Mouse (Mus musculus) T-helper 1 cell (primary cell): Measurements from ENCODE around the gene Eif4enif1.
"Not testable (repeated sequence)": the region's sequence is repeated elsewhere in the genome, so short reads cannot be mapped to it uniquely, and the experiment has no call there.

Experiments used
- in situ Hi-C: fragments of 300-600 bp; cut with MboI, MseI; formaldehyde crosslinking; loops from one replicate; pipeline ENCODE4 v1.15.1; 2025; ENCODE audit warnings: high pct_unique_total_duplicates

Eif4enif1 gene

GRCm38 (mm10) chr11:3181250-3181649, 20.9 kb upstream of the Eif4enif1 start:
- in situ Hi-C loops: not testable (repeated sequence)

DNA sequence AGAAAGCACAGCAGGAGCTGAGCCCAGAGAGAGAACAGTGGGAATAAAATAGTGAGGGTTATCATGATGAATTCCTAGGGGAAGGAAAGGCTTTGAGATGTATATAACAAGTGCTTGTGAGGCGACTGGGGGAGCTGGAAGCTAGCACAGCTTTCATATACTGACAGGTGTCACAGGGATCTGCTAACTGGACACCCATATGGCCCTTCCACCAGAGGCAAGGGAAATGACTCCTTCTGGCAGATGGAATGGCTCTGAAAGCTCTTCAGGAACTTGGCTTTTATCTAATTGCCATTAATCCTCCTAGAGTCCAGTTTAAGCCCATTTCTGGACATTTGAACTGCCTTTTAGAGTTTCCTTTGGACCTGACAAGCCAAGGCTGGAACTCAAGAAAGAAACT, 20.2 kb upstream of the Eif4enif1 start:
- in situ Hi-C loops: not testable (repeated sequence)

DNA sequence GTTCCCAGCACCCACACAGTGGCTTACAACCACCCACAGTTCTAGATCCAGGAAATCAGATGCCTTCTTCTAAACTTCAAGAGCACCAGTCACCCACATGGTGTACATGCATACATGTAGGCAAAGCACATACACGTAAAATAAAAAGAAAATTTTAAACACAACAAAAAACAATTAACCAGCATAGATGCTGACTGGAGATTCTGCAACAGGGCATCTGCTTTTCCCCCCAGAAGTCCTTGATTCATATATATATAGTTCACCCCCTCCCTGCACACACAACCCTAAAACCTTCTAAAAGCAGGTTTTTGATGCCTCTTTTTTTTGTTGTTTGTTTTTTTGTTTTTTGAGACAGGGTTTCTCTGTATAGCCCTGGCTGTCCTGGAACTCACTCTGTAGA, 19.5 kb upstream of the Eif4enif1 start:
- in situ Hi-C loops: not testable (repeated sequence)

GRCm38 (mm10) chr11:3193363-3193762, 8.8 kb upstream of the Eif4enif1 start, which contains the start of gene Sfi1:
Gene Sfi1, minus strand, starts transcription at chr11:3193463.
- in situ Hi-C loops: loop anchor here (5.0 kb wide), 1 partner anchor 111 kb away; no protein-coding TSS in a partner anchor

DNA sequence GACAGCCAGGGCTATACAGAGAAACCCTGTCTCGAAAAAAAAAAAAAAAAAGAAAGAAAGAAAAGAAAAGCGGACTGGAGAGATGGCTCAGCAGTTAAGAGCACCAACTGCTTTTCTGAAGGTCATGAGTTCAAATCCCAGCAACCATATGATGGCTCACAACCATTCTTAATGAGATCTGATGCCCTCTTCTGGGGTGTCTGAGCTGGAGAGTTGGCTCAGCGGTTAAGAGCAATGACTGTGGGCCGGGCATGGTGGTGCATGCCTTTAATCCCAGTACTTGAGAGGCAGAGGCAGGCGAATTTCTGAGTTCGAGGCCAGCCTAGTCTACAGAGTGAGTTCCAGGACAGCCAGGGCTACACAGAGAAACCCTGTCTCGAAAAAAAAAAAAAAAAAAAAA, 1.6 kb upstream of the Eif4enif1 start:
- in situ Hi-C loops: loop anchor here (10.0 kb wide), 1 partner anchor 694 kb away; the partner anchor contains the start of genes 4921536K21Rik and Dusp18

DNA sequence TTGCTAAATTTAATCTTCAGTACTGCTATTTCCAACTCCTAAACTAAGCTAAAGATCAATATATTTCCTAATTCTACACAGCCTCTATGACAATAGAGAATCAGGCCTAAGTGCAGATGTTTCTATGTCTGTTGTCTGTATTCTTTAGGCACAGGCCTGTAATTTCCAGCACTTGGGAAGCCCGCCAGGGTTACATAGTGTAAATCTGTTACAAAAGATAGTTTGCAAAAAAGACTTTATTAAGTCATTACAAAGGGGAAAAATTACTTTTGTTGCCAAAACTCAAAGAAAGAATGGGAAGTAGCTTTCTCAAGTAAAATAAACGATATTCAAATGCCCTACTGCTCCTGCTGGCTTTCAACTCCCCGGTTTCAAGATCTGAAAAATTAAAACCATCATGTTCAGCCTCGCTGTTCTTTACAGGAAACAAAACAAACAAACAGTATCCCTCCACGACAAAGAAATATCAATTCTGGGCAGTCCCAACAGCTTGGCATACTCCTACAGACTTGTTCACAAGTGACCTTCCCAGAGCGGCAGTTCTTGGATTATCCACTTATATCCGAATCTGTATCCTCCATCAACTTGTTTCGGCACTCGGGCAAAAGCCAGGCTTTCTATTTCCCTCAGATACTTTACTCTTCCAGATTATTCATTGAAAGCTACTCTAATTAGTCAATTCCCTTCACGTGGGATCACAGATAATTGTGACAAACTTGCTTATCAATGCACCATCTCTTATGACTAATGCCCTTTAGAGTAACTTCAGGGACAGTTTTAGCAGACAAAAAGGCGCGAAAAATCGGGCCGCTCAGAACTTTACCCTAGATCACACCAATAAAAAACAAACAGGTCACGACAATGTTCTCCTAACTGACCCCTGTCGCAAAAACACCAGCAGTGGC, 614 bp upstream of the Eif4enif1 start:
- in situ Hi-C loops: loop anchor here (10.0 kb wide), 1 partner anchor 693 kb away; the partner anchor contains the start of genes 4921536K21Rik and Dusp18

DNA sequence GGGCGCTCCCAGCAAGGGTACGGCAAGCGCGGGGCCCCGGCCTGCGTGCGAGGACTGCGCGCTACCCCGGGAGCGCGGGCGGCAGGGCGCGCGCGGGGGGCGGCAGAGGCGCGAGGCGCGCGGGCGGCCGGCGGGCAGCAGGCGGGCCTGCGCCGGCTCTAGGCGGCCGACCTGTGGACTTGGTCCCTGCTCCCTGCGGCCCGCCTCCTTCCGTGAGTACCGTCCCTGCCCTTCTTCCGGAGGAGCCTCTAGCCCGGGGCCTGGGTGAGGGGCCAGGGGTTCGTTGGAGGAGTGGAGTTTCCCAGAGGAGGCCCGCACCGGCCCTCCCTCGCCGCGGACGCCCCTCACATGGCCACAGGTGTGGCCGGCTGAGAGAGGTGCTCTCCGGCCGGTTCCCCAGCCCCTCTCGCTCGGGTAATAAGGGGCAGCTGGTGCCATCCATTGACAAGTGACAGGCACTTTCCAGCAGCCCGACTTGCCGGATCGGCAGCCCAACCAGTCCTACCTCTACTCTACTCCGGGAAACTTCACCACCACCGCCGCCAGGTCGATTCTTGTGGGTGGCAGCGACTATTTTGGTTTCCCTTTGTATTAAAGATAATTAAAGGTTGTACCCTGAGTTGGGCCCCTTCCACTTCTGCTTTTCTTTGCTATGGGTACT, 719 bp downstream of the Eif4enif1 start:
- in situ Hi-C loops: loop anchor here (10.0 kb wide), 1 partner anchor 692 kb away; the partner anchor contains the start of genes 4921536K21Rik and Dusp18

DNA sequence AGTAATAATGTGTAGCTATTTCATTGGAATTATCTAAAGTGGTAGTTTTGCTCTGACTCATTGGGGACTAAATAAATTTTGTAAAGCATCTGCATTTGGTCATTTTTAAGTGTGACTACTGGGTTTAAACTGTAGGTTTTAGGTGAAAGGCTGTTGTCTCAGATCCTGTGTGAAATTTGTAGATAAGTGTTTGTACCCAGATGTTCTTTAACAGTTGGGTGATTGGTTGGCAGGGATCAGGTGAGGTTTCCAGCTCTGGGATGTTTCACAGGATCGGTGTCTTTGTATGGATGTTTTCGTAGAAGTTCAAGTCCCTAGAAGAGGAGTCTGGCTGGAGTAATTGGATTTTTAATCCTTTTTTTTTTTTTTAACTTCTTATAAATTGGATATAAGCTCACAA, 1.6 kb downstream of the Eif4enif1 start:
- in situ Hi-C loops: loop anchor here (10.0 kb wide), 1 partner anchor 691 kb away; the partner anchor contains the start of genes 4921536K21Rik and Dusp18

DNA sequence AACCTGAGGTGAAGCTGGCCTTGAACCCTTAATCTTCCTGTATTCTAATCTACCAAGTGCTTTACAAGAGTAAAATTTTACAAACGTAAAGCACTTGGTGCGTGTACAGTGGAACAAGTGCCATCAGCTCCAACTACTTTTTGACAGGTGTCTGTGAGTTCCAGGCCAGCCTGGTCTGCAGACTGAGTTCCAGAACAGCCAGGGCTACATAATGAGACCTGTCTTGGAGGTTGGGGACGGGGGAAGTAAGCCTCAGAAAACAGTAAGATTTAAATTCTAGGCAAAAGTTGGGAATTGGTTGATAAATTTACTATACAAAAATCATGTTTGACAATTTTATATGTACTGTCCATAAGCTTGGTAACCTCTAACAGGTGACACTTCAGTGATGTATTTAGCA, 3.0 kb downstream of the Eif4enif1 start:
- in situ Hi-C loops: loop anchor here (10.0 kb wide), 1 partner anchor 690 kb away; the partner anchor contains the start of genes 4921536K21Rik and Dusp18

DNA sequence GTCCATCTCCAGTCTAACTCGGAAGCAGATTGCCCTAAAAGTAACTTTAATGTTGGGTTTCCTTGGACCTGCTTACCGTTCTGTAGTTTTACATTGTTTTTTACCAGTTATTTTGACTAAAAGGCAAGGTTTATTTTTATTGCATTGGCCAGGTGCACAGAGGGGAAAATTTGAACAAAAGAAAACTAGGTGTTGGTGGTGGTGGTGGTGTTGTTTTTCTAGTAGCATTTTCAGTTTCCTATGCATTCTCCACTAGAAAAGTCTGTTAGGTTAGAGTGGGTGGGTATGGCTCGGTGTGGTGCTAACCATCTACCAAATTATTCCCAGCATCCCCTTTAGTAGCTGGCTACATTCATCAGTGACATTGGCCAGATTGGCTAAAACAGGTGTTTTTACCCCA, 4.6 kb downstream of the Eif4enif1 start:
- in situ Hi-C loops: loop anchor here (10.0 kb wide), 1 partner anchor 688 kb away; the partner anchor contains the start of genes 4921536K21Rik and Dusp18

DNA sequence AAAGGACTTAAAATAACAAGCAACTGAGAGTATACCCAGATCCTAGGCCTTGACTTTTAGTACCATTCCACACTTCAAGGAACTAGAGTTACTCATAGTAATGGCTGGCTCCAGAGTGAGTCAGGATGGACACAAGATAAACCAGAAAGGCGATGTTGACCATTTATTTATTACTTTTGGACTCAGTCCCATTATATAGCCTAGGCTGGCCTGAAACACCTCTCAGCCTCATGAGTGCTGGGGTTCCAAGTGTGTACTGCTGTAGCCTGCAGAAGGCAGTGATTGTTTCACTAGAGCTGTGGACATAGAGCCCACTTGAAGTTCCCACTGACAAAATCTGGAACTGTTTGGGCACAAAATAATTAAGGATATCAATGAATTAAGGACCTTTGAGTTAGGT, 10.3 kb downstream of the Eif4enif1 start:
- in situ Hi-C loops: loop anchor here (5.0 kb wide), 1 partner anchor 35 kb away; no protein-coding TSS in a partner anchor

DNA sequence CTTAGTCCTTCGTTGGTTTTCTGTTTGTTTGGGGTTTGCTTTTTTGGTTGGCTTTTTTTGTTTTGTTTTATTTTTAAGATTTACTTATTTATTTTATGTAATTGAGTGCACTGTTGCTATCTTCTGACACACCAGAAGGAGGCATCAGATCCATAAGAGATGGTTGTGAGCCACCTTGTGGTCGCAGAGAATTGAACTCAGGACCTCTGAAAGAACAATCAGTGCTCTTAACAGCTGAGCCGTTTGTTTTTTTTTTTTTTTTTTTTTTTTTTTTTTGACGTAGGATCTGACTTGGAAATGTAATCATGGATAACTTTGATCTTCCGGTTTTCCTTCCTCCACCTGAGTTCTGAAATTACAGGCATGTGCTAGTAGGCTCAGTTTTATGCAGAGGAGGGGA, 20.9 kb downstream of the Eif4enif1 start:
- in situ Hi-C loops: loop anchor here (5.0 kb wide), 1 partner anchor 51 kb away; no protein-coding TSS in a partner anchor

GRCm38 (mm10) chr11:3227113-3227512, 24.9 kb downstream of the Eif4enif1 start:
- in situ Hi-C loops: no loop called here

GRCm38 (mm10) chr11:3232248-3232647, 30.1 kb downstream of the Eif4enif1 start:
- in situ Hi-C loops: no loop called here

DNA sequence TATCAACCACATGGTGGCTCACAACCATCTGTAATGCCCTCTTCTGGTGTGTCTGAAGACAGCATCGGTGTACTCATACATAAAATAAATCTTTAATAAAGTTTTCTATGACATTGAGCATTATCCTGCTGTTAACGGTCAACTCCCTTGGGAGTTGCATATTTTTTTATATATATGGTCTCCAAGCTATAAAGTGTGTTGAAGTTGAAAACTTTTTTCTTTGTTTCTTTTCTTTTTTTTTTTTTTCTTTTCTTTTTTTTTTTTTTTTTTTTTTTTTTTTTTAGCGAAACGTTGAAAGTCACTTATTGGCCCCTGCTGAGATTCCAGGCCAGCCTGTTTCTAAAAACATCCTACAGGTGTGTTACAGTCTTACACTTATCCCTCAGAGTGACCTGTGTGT, 31.5 kb downstream of the Eif4enif1 start:
- in situ Hi-C loops: no loop called here

DNA sequence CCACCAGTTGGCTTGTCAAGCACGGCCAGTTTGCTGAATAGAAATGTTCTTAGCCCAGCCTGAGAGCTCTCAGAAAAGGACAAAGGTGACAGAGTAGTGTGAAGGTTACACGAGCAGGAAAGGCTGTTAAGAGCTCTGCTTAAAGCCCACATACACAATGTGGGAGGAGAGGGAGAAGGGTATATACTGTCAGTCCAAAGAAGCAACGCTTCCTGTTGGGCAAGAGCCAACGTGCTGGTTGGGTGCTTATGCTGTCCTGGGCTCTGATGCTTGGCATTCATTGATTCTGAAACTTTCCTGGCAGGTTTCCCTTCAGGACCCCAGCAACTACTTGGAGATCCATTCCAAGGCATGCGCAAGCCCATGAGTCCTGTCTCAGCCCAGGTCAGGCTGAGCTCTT, 33.1 kb downstream of the Eif4enif1 start:
- in situ Hi-C loops: no loop called here

DNA sequence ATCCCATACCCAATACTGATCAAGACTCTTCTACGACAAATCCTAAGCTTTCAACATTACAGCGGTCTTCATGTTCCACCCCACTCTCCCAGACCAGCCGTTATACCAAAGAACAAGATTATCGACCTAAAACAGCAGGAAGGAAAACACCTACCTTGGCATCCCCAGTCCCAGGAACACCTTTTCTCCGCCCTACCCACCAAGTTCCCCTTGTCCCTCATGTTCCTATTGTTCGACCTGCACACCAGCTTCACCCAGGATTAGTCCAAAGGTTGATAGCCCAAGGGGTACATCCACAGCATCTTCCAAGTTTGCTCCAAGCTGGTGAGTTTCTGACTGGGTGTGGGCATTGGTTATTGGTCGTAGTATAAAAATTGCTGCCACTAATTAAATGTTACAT, 40.2 kb downstream of the Eif4enif1 start:
- in situ Hi-C loops: loop anchor here (10.0 kb wide), 1 partner anchor 1822 kb away; the partner anchor contains the start of gene Gas2l1

DNA sequence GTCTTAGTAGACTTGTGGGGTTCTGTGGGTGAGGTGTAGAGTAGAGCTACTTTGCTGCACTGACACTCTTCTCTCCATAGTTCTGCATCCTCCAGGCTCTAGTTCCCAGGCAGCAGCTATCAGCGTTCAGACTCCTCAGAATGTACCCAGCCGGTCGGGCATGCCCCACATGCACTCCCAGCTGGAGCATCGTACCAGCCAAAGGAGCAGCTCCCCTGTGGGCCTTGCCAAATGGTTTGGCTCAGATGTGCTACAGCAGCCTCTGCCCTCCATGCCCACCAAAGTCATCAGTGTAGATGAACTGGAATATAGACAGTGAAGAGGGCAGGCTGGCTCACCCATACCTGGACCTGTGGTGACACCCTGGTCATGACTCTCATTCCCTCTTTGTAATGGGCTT, 41.6 kb downstream of the Eif4enif1 start:
- in situ Hi-C loops: loop anchor here (10.0 kb wide), 1 partner anchor 1821 kb away; the partner anchor contains the start of gene Gas2l1

DNA sequence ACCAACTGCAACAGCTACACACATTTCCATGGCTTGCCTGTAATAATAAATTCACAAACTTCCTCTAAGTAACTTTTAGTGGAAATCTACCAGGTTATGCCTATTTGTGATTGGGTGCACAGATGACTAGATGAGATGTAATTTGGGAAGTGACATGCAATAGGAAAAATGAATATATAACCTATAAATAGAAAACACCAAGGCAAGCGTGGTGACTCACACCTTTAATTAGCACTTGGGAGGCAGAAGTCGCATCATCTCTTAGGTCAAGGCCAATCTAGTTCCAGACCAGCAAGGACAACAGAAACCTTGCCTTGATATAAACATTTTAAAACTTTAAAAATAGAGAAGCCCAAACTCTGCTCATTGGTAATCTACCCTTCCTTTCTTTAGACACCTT, 45.2 kb downstream of the Eif4enif1 start:
- in situ Hi-C loops: loop anchor here (5.0 to 10.0 kb wide), 2 partner anchors 35 to 1817 kb away; partner anchors contain the start of gene Gas2l1

DNA sequence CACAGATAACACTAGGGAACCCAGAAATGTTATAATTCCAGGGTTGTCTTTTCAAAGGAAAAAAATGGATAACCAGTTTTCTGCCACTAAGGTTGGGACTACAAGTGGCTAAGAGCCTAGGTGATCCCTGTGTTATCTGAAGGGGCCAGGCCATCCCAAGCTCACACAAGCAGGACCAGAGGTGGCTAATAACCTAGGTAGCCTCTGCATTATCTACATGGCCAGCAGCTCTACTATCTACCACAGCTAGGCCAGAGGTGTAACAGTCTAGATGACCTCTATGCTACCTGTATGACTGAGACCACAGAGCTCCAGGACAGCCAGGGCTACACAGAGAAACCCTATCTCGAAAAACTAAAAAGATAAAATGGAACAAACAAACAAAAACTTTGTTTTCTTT, 57.3 kb downstream of the Eif4enif1 start:
- in situ Hi-C loops: no loop called here

DNA sequence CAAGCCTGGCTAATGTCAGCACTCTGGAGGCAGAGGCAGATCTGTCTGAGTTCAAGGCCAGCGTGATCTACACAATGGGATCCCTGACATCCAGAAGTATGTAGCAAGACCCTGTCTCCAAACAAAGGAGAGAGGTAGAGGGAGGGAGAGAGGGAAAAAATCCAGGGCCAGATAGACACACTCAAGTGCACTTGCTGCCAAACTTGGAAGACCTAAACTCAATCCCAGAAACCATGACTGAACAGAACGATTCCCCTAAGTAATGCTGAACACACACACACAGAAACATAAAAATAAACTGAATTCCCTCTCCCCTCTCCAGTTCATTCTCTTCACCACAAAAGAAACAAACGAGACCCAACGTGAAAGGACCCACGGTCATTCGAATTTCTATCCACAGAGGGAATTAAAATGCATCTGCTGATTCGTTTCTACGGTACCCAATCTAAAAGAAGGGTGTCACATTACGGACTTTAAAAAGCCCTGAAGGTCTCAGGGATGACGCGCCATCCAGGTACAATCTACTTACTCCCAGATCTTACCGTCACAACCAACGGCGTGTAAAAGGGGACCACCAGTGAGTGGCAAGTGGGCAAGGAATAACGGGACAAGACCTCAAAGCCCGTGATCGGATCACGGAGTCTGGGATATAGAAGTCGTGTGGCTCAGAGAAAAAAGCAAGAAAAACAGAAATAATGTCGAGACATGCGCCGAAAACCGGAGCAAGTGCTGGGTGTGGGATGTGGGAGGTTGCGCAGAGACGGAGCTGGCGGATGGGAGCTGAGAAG, 63.3 kb downstream of the Eif4enif1 start:
- in situ Hi-C loops: no loop called here
